Mouse (Mus musculus): Measurements from ENCODE around the gene Imp4.

DNA sequence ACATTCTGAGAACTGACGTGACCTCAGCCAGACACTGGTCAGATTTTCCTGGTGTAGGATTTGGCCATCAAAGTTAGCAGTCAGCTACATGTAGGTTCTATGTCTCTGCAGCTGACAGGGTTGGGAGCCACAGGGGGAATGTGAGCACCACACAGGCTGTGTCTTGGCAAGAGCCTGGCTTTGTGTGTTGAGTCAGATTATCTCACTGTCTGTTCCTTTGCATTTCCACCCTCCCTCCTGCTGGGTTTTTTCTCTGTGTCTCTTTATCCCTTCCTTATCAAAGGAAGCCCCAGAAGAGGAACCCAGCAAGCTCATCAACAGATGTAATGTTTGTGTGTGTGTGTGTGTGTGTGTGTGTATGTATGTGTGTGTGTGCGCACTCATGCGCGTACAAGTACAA lies 43.3 kb upstream of the Imp4 start:
- TF ChIP-seq CTCF (conservative IDR thresholded peaks at IDR 0.05; ENCODE audit: low read length) (no peak), POU5F1 (IDR thresholded peaks at IDR 0.05; ENCODE audit: borderline replicate concordance, low read length) (no peak)

Data from E14TG2a.4 (cell line).